In the genomic region with DNA sequence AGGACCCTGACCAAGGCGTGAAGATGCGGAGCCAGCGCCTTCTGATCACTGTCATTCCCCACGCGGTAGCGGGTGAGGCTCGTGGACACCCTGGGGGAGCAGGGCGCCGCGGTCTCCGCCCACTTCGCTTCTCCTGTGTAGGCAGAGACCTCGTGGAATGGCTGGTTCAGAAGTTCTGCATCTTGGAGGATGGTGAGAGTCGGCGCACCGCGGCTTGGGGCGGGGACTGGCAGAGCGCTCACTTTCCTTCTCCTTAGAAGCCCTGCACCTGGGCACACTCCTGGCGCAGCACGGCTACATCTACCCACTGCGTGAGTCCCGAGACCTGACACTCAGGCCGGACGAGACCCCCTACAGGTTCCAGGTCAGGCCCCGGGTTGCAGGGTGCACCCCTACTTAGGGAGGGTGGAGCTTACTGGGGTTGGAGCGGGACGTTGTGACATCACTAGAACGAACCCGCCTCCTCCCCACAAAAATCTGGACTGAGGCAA, we compare ENCODE assay signal across 8 mouse cellular contexts. TPM values are rescaled to one million over a fixed set of nuclear protein-coding genes. Genes with fewer than 3 reads are reported as not detected.
DNase-seq lines count a peak whose midpoint lies in the region; ATAC-seq and TF ChIP-seq lines count a peak whose summit lies in the region.
"Had no signal": no experiment of that assay in that cellular context is flagged by ENCODE, and none has a peak within 500 bp of the region (broad histone marks: within the 10 kb centered on the region; RNA-seq: fewer than 3 reads in every experiment).

No protein-coding gene starts in this region.

- DNase-seq in T-cell, adult 2 months (ENCODE audit: low spot score): peak; percentile 37
- DNase-seq in layer of hippocampus, postnatal 36 days: peak; percentile 54 to 64
- DNase-seq in lung, postnatal 25 days (ENCODE audit: low spot score): peak; percentile 36

- no peaks in the 10 kb centered on the region for H3K9me3 ChIP-seq in erythroblast, embryonic 14.5 days (ENCODE audit: control insufficient read depth, low read length)
- no peaks in the 10 kb centered on the region for H3K9me3 ChIP-seq in hindbrain, embryonic 15.5 days

- peak; percentile 58 for ATAC-seq in CD4-positive, CD25-positive, alpha-beta regulatory T cell, adult 4 months
- ATAC-seq in hindbrain, embryonic 15.5 days (ENCODE audit: low FRiP score, low read depth): peak; percentile 17; the same call in 1 of the 2 replicates

- no peak overlapping the region for H3K27ac ChIP-seq in hindbrain, embryonic 15.5 days (replicated peaks)
- no peak overlapping the region for H3K27ac ChIP-seq in small intestine, adult 2 months (ENCODE audit: insufficient read depth, low read depth, low read length)

- 2% methylated on average over 30 of the region's 30 CpGs for WGBS in hindbrain, embryonic 15.5 days
- 1% methylated on average over 30 of the region's 30 CpGs for WGBS in small intestine, adult 2 months

- TF ChIP-seq CTCF in small intestine, adult 2 months (IDR thresholded peaks at IDR 0.05; ENCODE audit: extremely low read depth, insufficient read length, insufficient replicate concordance, low read depth, low read length): no peak

- peaks cover 66% of the 10 kb centered on the region for H3K27me3 ChIP-seq in erythroblast, embryonic 14.5 days (ENCODE audit: control insufficient read depth)
- peaks cover 55% of the 10 kb centered on the region for H3K27me3 ChIP-seq in hindbrain, embryonic 15.5 days
- H3K27me3 ChIP-seq in small intestine, adult 2 months (ENCODE audit: control insufficient read depth, insufficient read depth, low read length): 0 out of 2 replicates have a peak, but pooled peaks cover 8% of the 10 kb centered on the region

- H3K36me3 ChIP-seq in erythroblast, embryonic 14.5 days (ENCODE audit: control insufficient read depth): peaks cover 4% of the 10 kb centered on the region; the same call in 1 of the 2 replicates
- H3K36me3 ChIP-seq in hindbrain, embryonic 15.5 days: no peaks in the 10 kb centered on the region
- H3K36me3 ChIP-seq in small intestine, adult 2 months (ENCODE audit: control insufficient read depth, insufficient read depth, low read length): no peaks in the 10 kb centered on the region

- H3K9ac ChIP-seq in hindbrain, embryonic 15.5 days: peak overlapping the region; percentile 37

- H3K4me2 ChIP-seq in hindbrain, embryonic 15.5 days: peak overlapping the region; percentile 99

- peak overlapping the region; percentile 62 for H3K4me3 ChIP-seq in erythroblast, embryonic 14.5 days (replicated peaks)
- peak overlapping the region; percentile 49 for H3K4me3 ChIP-seq in hindbrain, embryonic 15.5 days
- peak overlapping the region; percentile 73 for H3K4me3 ChIP-seq in small intestine, adult 2 months (ENCODE audit: low read depth, low read length)

- TF ChIP-seq POLR2A in small intestine, adult 2 months (IDR thresholded peaks at IDR 0.05; ENCODE audit: low read depth, low read length): no peak

- peaks cover 66% of the 10 kb centered on the region for H3K4me1 ChIP-seq in erythroblast, embryonic 14.5 days (ENCODE audit: control insufficient read depth)
- peaks cover 38% of the 10 kb centered on the region for H3K4me1 ChIP-seq in hindbrain, embryonic 15.5 days (replicated peaks)
- peaks cover 3% of the 10 kb centered on the region for H3K4me1 ChIP-seq in small intestine, adult 2 months (ENCODE audit: control insufficient read depth, insufficient read depth, insufficient read length, low read length)

RNA-seq across cellular contexts. Expression of gene Rgs11, which starts 0.6 kb away (rescaled TPM):
- polyA plus RNA-seq in CD4-positive, CD25-positive, alpha-beta regulatory T cell, adult 4 months (2017; shearing (Covaris generic)): 10 to 100 TPM in 1 of 2 experiments, 1 to 10 TPM in 1; 6.2 to 14.2 TPM
- polyA plus RNA-seq in erythroblast, embryonic 14.5 days (2012): 0.03 and 0.06 TPM in 2 replicates
- polyA plus RNA-seq in hindbrain, embryonic 15.5 days (2015; fragmentation: Nextera tagmentation; extraction: Ambion mirVana): 18.7 TPM in 2 replicates
- 10 to 100 TPM; 46.5 to 48.8 TPM for total RNA-seq in layer of hippocampus, postnatal 36 days (2021)
- polyA plus RNA-seq in small intestine, adult 2 months (2012; rRNA removed): 3.8 and 29.7 TPM in 2 replicates

RNA-seq across cellular contexts. Expression of gene Arhgdig, which starts 4.2 kb away (rescaled TPM):
- polyA plus RNA-seq in CD4-positive, CD25-positive, alpha-beta regulatory T cell, adult 4 months (2017; shearing (Covaris generic)): not detected
- 4.3 and 5.1 TPM in 2 replicates for polyA plus RNA-seq in erythroblast, embryonic 14.5 days (2012)
- polyA plus RNA-seq in hindbrain, embryonic 15.5 days (2015; fragmentation: Nextera tagmentation; extraction: Ambion mirVana): 193 and 206 TPM in 2 replicates
- 10 to 100 TPM; 66.2 to 75.5 TPM for total RNA-seq in layer of hippocampus, postnatal 36 days (2021)
- polyA plus RNA-seq in small intestine, adult 2 months (2012; rRNA removed): 3.2 and 44.6 TPM in 2 replicates
- total RNA-seq: neutrophil, adult 5-6 weeks had no signal

RNA-seq across cellular contexts. Expression of gene Pdia2, which starts 4.5 kb away (rescaled TPM):
- polyA plus RNA-seq in CD4-positive, CD25-positive, alpha-beta regulatory T cell, adult 4 months (2017; shearing (Covaris generic)): not detected
- 25.5 and 26.9 TPM in 2 replicates for polyA plus RNA-seq in erythroblast, embryonic 14.5 days (2012)
- polyA plus RNA-seq in hindbrain, embryonic 15.5 days (2015; fragmentation: Nextera tagmentation; extraction: Ambion mirVana): 0.13 and 0.38 TPM in 2 replicates
- under 1 TPM in 1 of 2 experiments, not detected in 1; 0.57 TPM for total RNA-seq in layer of hippocampus, postnatal 36 days (2021)
- polyA plus RNA-seq in small intestine, adult 2 months (2012; rRNA removed): 1.6 and 247 TPM in 2 replicates
- total RNA-seq: neutrophil, adult 5-6 weeks had no signal

RNA-seq across cellular contexts. Expression of gene Fam234a, which starts 40.7 kb away (rescaled TPM):
- polyA plus RNA-seq in CD4-positive, CD25-positive, alpha-beta regulatory T cell, adult 4 months (2017; shearing (Covaris generic)): 10 to 100 TPM; 12.6 to 23.0 TPM
- 0.09 and 0.15 TPM in 2 replicates for polyA plus RNA-seq in erythroblast, embryonic 14.5 days (2012)
- 34.2 and 35.6 TPM in 2 replicates for polyA plus RNA-seq in hindbrain, embryonic 15.5 days (2015; fragmentation: Nextera tagmentation; extraction: Ambion mirVana)
- total RNA-seq in layer of hippocampus, postnatal 36 days (2021): 10 to 100 TPM; 14.2 to 17.9 TPM
- 154 and 290 TPM in 2 replicates for polyA plus RNA-seq in small intestine, adult 2 months (2012; rRNA removed)

RNA-seq across cellular contexts. Expression of gene Luc7l, which starts 49.3 kb away (rescaled TPM):
- polyA plus RNA-seq in CD4-positive, CD25-positive, alpha-beta regulatory T cell, adult 4 months (2017; shearing (Covaris generic)): 10 to 100 TPM; 59.7 to 67.6 TPM
- 2.9 and 3.2 TPM in 2 replicates for polyA plus RNA-seq in erythroblast, embryonic 14.5 days (2012)
- polyA plus RNA-seq in hindbrain, embryonic 15.5 days (2015; fragmentation: Nextera tagmentation; extraction: Ambion mirVana): 99.8 and 104 TPM in 2 replicates
- 10 to 100 TPM; 90.0 to 93.2 TPM for total RNA-seq in layer of hippocampus, postnatal 36 days (2021)
- polyA plus RNA-seq in small intestine, adult 2 months (2012; rRNA removed): 6.4 and 6.9 TPM in 2 replicates
